In the genomic region with DNA sequence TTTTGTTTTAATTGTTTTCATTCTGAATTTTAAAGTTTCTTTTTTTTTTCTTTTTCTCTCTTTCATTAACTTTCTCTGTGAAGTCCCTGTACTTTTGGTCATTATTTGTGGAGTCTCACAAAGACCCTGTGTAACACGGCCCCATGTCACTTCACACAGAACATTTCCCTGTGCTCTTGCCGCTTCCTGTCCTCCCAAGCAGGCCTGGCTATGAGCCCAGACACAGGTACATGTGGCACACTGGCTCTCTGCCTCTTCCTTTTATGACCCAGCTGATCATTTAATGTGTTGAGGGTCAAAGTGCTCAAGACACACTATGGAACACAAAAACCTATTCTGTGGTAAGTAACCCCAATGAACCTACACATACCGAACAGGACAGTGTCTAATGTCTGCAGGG, we compare ENCODE assay signal across 12 mouse cellular contexts.
DNase-seq lines count a peak whose midpoint lies in the region; ATAC-seq and TF ChIP-seq lines count a peak whose summit lies in the region.
"Had no signal": no experiment of that assay in that cellular context is flagged by ENCODE, and none has a peak within 500 bp of the region (broad histone marks: within the 10 kb centered on the region; RNA-seq: fewer than 3 reads in every experiment).

No protein-coding gene starts in this region.

- H3K4me2 ChIP-seq in heart, embryonic 15.5 days = no peak overlapping the region
- H3K4me2 ChIP-seq in kidney, postnatal 0 days (ENCODE audit: low read length) = no peak overlapping the region
- H3K4me2 ChIP-seq: intestine, embryonic 15.5 days; lung, embryonic 15.5 days had no signal

- H3K27ac ChIP-seq in heart, embryonic 15.5 days = peak overlapping the region; percentile 45
- H3K27ac ChIP-seq in kidney, postnatal 0 days = no peak overlapping the region
- H3K27ac ChIP-seq: intestine, embryonic 15.5 days; lung, embryonic 15.5 days had no signal

- H3K36me3 ChIP-seq in heart, embryonic 15.5 days = no peaks in the 10 kb centered on the region
- H3K36me3 ChIP-seq in kidney, postnatal 0 days (ENCODE audit: insufficient read depth, low read length) = no peaks in the 10 kb centered on the region
- H3K36me3 ChIP-seq: intestine, embryonic 15.5 days; lung, embryonic 15.5 days had no signal

- TF ChIP-seq CTCF in kidney, postnatal 0 days (IDR thresholded peaks at IDR 0.05; ENCODE audit: low read depth) = no peak

- H3K4me3 ChIP-seq in heart, embryonic 15.5 days = no peak overlapping the region
- no peak overlapping the region for H3K4me3 ChIP-seq in kidney, postnatal 0 days (replicated peaks; ENCODE audit: low read depth, low read length)
- H3K4me3 ChIP-seq: intestine, embryonic 15.5 days; lung, embryonic 15.5 days had no signal

- no peak overlapping the region for H3K9ac ChIP-seq in heart, embryonic 15.5 days
- no peak overlapping the region for H3K9ac ChIP-seq in kidney, postnatal 0 days (ENCODE audit: low read depth, low read length)
- H3K9ac ChIP-seq: intestine, embryonic 15.5 days; lung, embryonic 15.5 days had no signal

- no peaks in the 10 kb centered on the region for H3K9me3 ChIP-seq in heart, embryonic 15.5 days (replicated peaks)
- no peaks in the 10 kb centered on the region for H3K9me3 ChIP-seq in kidney, postnatal 0 days (replicated peaks; ENCODE audit: low read length)
- H3K9me3 ChIP-seq: intestine, embryonic 15.5 days; lung, embryonic 15.5 days had no signal

- peaks cover 32% of the 10 kb centered on the region for H3K4me1 ChIP-seq in heart, embryonic 15.5 days (replicated peaks)
- no peaks in the 10 kb centered on the region for H3K4me1 ChIP-seq in kidney, postnatal 0 days (replicated peaks; ENCODE audit: insufficient read depth, low read length)

- DNase-seq in heart, adult 18-20 months = peak; percentile 46 to 49
- DNase-seq in heart, postnatal 25 days (ENCODE audit: low spot score) = no peak
- peak; percentile 31 for DNase-seq in kidney, postnatal 0 days (ENCODE audit: low spot score)
- DNase-seq in thymus, adult 18-20 months = no peak
- DNase-seq in layer of hippocampus, adult 9-10 months (ENCODE audit: low spot score) = no peak
- DNase-seq: right cerebral cortex, postnatal 4 days; thymus, adult 2 months had no signal

- H3K27me3 ChIP-seq in heart, embryonic 15.5 days = no peaks in the 10 kb centered on the region
- no peaks in the 10 kb centered on the region for H3K27me3 ChIP-seq in kidney, postnatal 0 days (ENCODE audit: insufficient read depth, low read length)
- H3K27me3 ChIP-seq: intestine, embryonic 15.5 days; lung, embryonic 15.5 days had no signal

- intact Hi-C loops in heart, postnatal 25 days (cut with DNase I) = no loop called here

- ATAC-seq in common myeloid progenitor, adult 5-6 weeks (replicated peaks; ENCODE audit: low read depth, poor library complexity, severe bottlenecking) = 0 out of 2 replicates have a peak, but pooled peaks have one; percentile 22
- no peak for ATAC-seq in heart, embryonic 15.5 days (replicated peaks; ENCODE audit: insufficient number of reproducible peaks, insufficient read depth, low FRiP score, low read depth)
- ATAC-seq in kidney, postnatal 0 days (replicated peaks; ENCODE audit: low FRiP score, low read depth) = no peak
- ATAC-seq: intestine, embryonic 15.5 days; midbrain, embryonic 16.5 days had no signal

- 27% methylated on average over 3 of the region's 3 CpGs for WGBS in heart, embryonic 15.5 days
- WGBS in kidney, postnatal 0 days = 41% methylated on average over 3 of the region's 3 CpGs

Comparison
In these comparisons a context has a peak if more than half of its experiments do, and no peak if none do; other contexts are left out.
1. DNase-seq: peak in heart, adult 18-20 months (2 of 2) and kidney, postnatal 0 days (single experiment); none in heart, postnatal 25 days (single experiment), thymus, adult 18-20 months (0 of 2) and layer of hippocampus, adult 9-10 months (single experiment).